Mouse (Mus musculus): Measurements from ENCODE around the gene Gm15085.
"Not testable (repeated sequence)": the region's sequence is repeated elsewhere in the genome, so short reads cannot be mapped to it uniquely, and the experiment has no call there.

The Gm15085 gene

DNA sequence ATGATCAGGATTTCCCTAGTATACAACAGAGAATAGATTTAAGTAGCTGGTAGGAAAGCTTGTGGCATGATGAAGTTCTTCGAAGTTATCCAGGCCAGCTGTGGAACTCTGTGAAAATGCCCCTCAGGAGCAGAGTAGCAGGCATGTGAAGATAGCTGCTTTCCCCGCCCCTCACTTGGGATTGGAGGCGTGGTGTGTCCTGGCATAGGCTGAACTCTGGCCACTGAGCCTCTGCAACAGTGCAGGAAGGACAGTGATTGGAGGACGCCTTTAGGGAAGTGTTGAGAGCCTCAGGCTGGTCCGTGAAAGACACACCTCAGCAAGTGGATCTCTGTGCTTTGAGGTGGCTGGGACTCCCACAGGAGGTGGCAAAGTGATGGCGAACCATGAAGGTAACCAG, at the start of gene Gm15085:
Gene Gm15085, plus strand, starts transcription at position 301 of the 400 bp plus-strand sequence.
- DNase-seq (ENCODE audit: low spot score), result not testable (repeated sequence)
